Mouse (Mus musculus) erythroblast, embryonic 14.5 days (primary cell): Measurements from ENCODE around the gene Plau.

Experiments
- GATA1 ChIP-seq: IDR thresholded peaks from 2 replicates; pipeline ENCODE4 v1.6.1; 2012; ENCODE audit warnings: low read length, inconsistent platforms, mixed read lengths
- TAL1 ChIP-seq: IDR thresholded peaks from 3 replicates; pipeline ENCODE4 v1.6.1; 2012; ENCODE audit warnings: low read length, inconsistent platforms, mixed read lengths

DNA sequence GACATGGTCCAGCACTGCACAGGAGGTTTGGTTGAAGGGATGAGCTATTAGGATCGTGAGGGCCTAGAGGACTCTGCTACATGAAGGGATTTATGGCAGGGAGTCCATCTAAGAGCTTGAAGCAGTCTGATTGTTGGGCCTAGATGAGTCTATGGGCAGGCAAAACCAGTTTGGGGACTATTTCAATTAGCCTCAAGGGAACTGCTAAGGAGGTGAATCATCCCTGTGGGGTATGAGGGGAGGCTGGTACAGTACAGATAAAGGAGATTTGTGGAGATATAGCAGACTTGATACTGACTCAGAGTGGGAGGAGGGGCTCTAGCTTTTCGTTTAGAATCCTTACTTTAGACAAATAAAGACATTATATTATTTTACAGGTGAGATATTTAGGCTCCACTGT lies 14.0 kb downstream of the Plau start:
- no peak for TF ChIP-seq TAL1
- no peak for TF ChIP-seq GATA1
